Mouse (Mus musculus): Measurements from ENCODE around the gene Gm20388.

- no peak for TF ChIP-seq GATA1 (IDR thresholded peaks at IDR 0.05; ENCODE audit: borderline replicate concordance, low read length)
- TF ChIP-seq CTCF (IDR thresholded peaks at IDR 0.05; ENCODE audit: low read depth, low read length): no peak
- TF ChIP-seq POLR2AphosphoS5 (IDR thresholded peaks at IDR 0.05; ENCODE audit: insufficient replicate concordance, low read depth, low read length): no peak
Observed at GRCm38 (mm10) chr8:121544936-121545335, 1634.3 kb downstream of the Gm20388 start.

Measured in G1E (cell line).